Mouse (Mus musculus) ES-Bruce4 (cell line): Measurements from ENCODE around the gene Mansc1. TPM values are rescaled to one million over a fixed set of nuclear protein-coding genes. Genes with fewer than 3 reads are reported as not detected.
A peak's percentile ranks its signal among the peaks of the same experiment; 100 is the strongest.

Experiments used
- H3K27ac ChIP-seq: 2 replicates; pipeline ENCODE4 v1.5.1; 2012; ENCODE audit warnings: low read length, inconsistent platforms; ENCODE audit not compliant: insufficient read depth
- H3K27me3 ChIP-seq: 2 replicates; pipeline ENCODE4 v1.6.1; 2012; ENCODE audit warnings: mild to moderate bottlenecking, low read length, inconsistent platforms; ENCODE audit not compliant: control insufficient read depth, poor library complexity, insufficient read depth, severe bottlenecking
- H3K36me3 ChIP-seq: 2 replicates; pipeline ENCODE4 v1.6.1; 2012; ENCODE audit warnings: inconsistent platforms, mild to moderate bottlenecking, low read length, moderate library complexity; ENCODE audit not compliant: control insufficient read depth, poor library complexity, insufficient read depth, severe bottlenecking
- H3K4me1 ChIP-seq: one replicate; pipeline ENCODE4 v1.8.1; 2011; ENCODE audit warnings: low read length; ENCODE audit not compliant: control insufficient read depth, insufficient read depth
- H3K4me3 ChIP-seq: 2 replicates; pipeline ENCODE4 v1.5.1; 2011; ENCODE audit warnings: low read depth, mild to moderate bottlenecking, low read length
- H3K9ac ChIP-seq: 2 replicates; pipeline ENCODE4 v1.6.1; 2012; ENCODE audit warnings: low read depth, mild to moderate bottlenecking, inconsistent platforms; ENCODE audit not compliant: poor library complexity, severe bottlenecking
- H3K9me3 ChIP-seq: replicated peaks from 2 replicates; pipeline ENCODE4 v1.6.1; 2012; ENCODE audit warnings: mild to moderate bottlenecking, low read length, inconsistent platforms; ENCODE audit not compliant: control insufficient read depth, poor library complexity, insufficient read depth, severe bottlenecking
- CTCF ChIP-seq: IDR thresholded peaks from one replicate; pipeline ENCODE4 v1.8.1; 2011; ENCODE audit warnings: low read depth, low read length
- EP300 ChIP-seq: IDR thresholded peaks from 2 replicates; pipeline ENCODE4 v1.6.1; 2011; ENCODE audit warnings: low read depth, low read length; ENCODE audit not compliant: insufficient read depth
- POLR2A ChIP-seq: IDR thresholded peaks from one replicate; pipeline ENCODE4 v1.8.1; 2011; ENCODE audit warnings: low read length; ENCODE audit not compliant: insufficient read depth
- polyA plus RNA-seq: library from polyadenylated mRNA; stranded (reverse); fragments of >200 nt; gene quantifications from 2 replicates; pipeline ENCODE4 v1.2.4, GENCODE M21; 2011; ENCODE audit warnings: low read depth; ENCODE audit not compliant: missing spikeins, insufficient read depth, insufficient read length

The Mansc1 gene
- polyA plus RNA-seq, 1 experiment = 3.3 TPM

GRCm38 (mm10) chr6:134640485-134641475, 8.5 kb upstream of the Mansc1 start:
- no peaks in the 10 kb centered on the region for H3K9me3 ChIP-seq
- H3K27me3 ChIP-seq = no peaks in the 10 kb centered on the region
- H3K4me1 ChIP-seq = no peaks in the 10 kb centered on the region
- H3K27ac ChIP-seq = no peak overlapping the region
- H3K9ac ChIP-seq = peak overlapping the region; percentile 96
- H3K4me3 ChIP-seq = peak overlapping the region; percentile 94
- TF ChIP-seq CTCF = peak; percentile 52
- TF ChIP-seq EP300 = no peak
- no peak for TF ChIP-seq POLR2A
- 0 out of 2 replicates have a peak, but pooled peaks cover 2% of the 10 kb centered on the region for H3K36me3 ChIP-seq

GRCm38 (mm10) chr6:134639900-134640299, 7.6 kb upstream of the Mansc1 start:
- Histone ChIP-seq H3K9me3 (no peaks in the 10 kb centered on the region), H3K4me1 (no peaks in the 10 kb centered on the region), H3K4me3 (no peak overlapping the region), H3K27ac (no peak overlapping the region), H3K27me3 (no peaks in the 10 kb centered on the region), H3K36me3 (no peaks in the 10 kb centered on the region), H3K9ac (0 out of 2 replicates have a peak overlapping the region, but pooled peaks have one; percentile 10)
- no peak for TF ChIP-seq CTCF
- TF ChIP-seq POLR2A = no peak
- TF ChIP-seq EP300 = no peak

- TF ChIP-seq CTCF (no peak), EP300 (no peak), POLR2A (no peak)
- Histone ChIP-seq H3K27me3 (no peaks in the 10 kb centered on the region), H3K36me3 (no peaks in the 10 kb centered on the region), H3K9ac (0 out of 2 replicates have a peak within 1 kb of the TSS, but pooled peaks have one; percentile 10), H3K27ac (no peak within 1 kb of the TSS), H3K4me3 (no peak within 1 kb of the TSS), H3K9me3 (no peaks in the 10 kb centered on the region), H3K4me1 (no peaks in the 10 kb centered on the region)
These were observed 6.9 kb upstream of the Mansc1 start, which contains the start of gene Borcs5 for GRCm38 (mm10) chr6:134639210-134639609. Gene Borcs5 (plus strand): TSS chr6:134639510.

- Histone ChIP-seq H3K4me3 (no peak overlapping the region), H3K36me3 (no peaks in the 10 kb centered on the region), H3K9ac (no peak overlapping the region), H3K4me1 (no peaks in the 10 kb centered on the region), H3K27ac (no peak overlapping the region), H3K27me3 (no peaks in the 10 kb centered on the region), H3K9me3 (no peaks in the 10 kb centered on the region)
- TF ChIP-seq CTCF = no peak
- TF ChIP-seq POLR2A = no peak
- no peak for TF ChIP-seq EP300
These were observed 4.2 kb upstream of the Mansc1 start for GRCm38 (mm10) chr6:134636476-134636875.

GRCm38 (mm10) chr6:134633553-134633952, 1.3 kb upstream of the Mansc1 start:
- Histone ChIP-seq H3K9ac (no peak overlapping the region), H3K4me1 (no peaks in the 10 kb centered on the region), H3K36me3 (no peaks in the 10 kb centered on the region), H3K9me3 (no peaks in the 10 kb centered on the region), H3K4me3 (no peak overlapping the region), H3K27ac (no peak overlapping the region), H3K27me3 (no peaks in the 10 kb centered on the region)
- TF ChIP-seq EP300 = no peak
- TF ChIP-seq POLR2A = no peak
- TF ChIP-seq CTCF = no peak

- no peaks in the 10 kb centered on the region for H3K27me3 ChIP-seq
- peak overlapping the region; percentile 67 for H3K4me3 ChIP-seq
- H3K36me3 ChIP-seq = no peaks in the 10 kb centered on the region
- no peaks in the 10 kb centered on the region for H3K4me1 ChIP-seq
- peak overlapping the region; percentile 31 for H3K9ac ChIP-seq
- no peak overlapping the region for H3K27ac ChIP-seq
- no peak for TF ChIP-seq CTCF
- no peak for TF ChIP-seq POLR2A
- no peak for TF ChIP-seq EP300
- H3K9me3 ChIP-seq = no peaks in the 10 kb centered on the region
These were observed 468 bp upstream of the Mansc1 start for GRCm38 (mm10) chr6:134632756-134633155.
